Mouse (Mus musculus): ENCODE measurements around the gene Prr27. TPM values are rescaled to one million over a fixed set of nuclear protein-coding genes. Genes with fewer than 3 reads are reported as not detected.

Gene Prr27
- not detected in 2 replicates for polyA plus RNA-seq (2016; fragmentation: Nextera tagmentation; extraction: Ambion mirVana)

- 91% methylated on average over 1 of the region's 1 CpGs for WGBS
- no peaks in the 10 kb centered on the region for H3K27me3 ChIP-seq (ENCODE audit: low read depth, poor library complexity, severe bottlenecking)
- no peak within 1 kb of the TSS for H3K4me3 ChIP-seq
Observed at GRCm38 (mm10) chr5:87825386-87825785, at the start of gene Prr27. TSS of gene Prr27 (plus strand) at chr5:87825686.

GRCm38 (mm10) chr5:87782731-87783130 lies 42.8 kb upstream of the Prr27 start:
- H3K4me3 ChIP-seq, result no peak overlapping the region
- no peaks in the 10 kb centered on the region for H3K4me1 ChIP-seq
- H3K27me3 ChIP-seq (ENCODE audit: low read depth, poor library complexity, severe bottlenecking), result no peaks in the 10 kb centered on the region
- H3K36me3 ChIP-seq, result no peaks in the 10 kb centered on the region
- no peaks in the 10 kb centered on the region for H3K9me3 ChIP-seq (replicated peaks)
- no peak overlapping the region for H3K27ac ChIP-seq
- 70% methylated on average over 4 of the region's 4 CpGs for WGBS
- no peak for DNase-seq (ENCODE audit: low spot score)

More at GRCm38 (mm10) chr5:87825386-87825785, at the start of gene Prr27:
- Histone ChIP-seq H3K36me3 (no peaks in the 10 kb centered on the region), H3K27ac (no peak within 1 kb of the TSS), H3K4me1 (no peaks in the 10 kb centered on the region), H3K9me3 (replicated peaks) (no peaks in the 10 kb centered on the region)
- DNase-seq (ENCODE audit: low spot score), result no peak

DNA sequence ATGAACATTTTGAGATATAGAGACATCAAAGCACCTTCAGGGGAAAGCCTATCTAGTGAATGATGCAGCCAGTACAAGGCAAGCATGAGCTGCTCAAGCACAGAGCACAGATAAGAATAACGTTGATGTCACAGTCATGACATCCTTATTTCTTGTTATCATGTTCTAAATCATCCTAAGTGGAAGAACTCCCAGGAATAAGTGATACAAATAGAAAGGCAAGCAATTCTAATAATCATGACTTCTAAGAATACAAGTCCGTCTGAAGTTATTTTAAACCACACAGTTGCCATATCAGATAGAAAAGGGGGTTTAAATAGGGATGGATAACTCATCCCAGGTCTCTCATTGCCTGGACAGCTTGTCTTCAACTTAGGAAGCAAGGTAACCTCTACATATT lies 17.7 kb upstream of the Prr27 start, which contains the start of gene Csn1s2b:
TSS of gene Csn1s2b (plus strand) at position 301 of the 400 bp plus-strand sequence.
- no peak within 1 kb of the TSS for H3K27ac ChIP-seq
- no peak within 1 kb of the TSS for H3K4me3 ChIP-seq
- WGBS, result 80% methylated on average over 2 of the region's 2 CpGs

GRCm38 (mm10) chr5:87809253-87809652 lies 16.2 kb upstream of the Prr27 start:
- Histone ChIP-seq H3K27me3 (ENCODE audit: low read depth, poor library complexity, severe bottlenecking) (no peaks in the 10 kb centered on the region), H3K27ac (no peak overlapping the region), H3K36me3 (no peaks in the 10 kb centered on the region), H3K4me3 (no peak overlapping the region), H3K9me3 (replicated peaks) (no peaks in the 10 kb centered on the region), H3K4me1 (no peaks in the 10 kb centered on the region)
- 71% methylated on average over 2 of the region's 2 CpGs for WGBS
- no peak for DNase-seq (ENCODE audit: low spot score)

More for the DNA sequence above, 17.7 kb upstream of the Prr27 start, which contains the start of gene Csn1s2b:
- Histone ChIP-seq H3K9me3 (replicated peaks) (no peaks in the 10 kb centered on the region), H3K4me1 (no peaks in the 10 kb centered on the region), H3K27me3 (ENCODE audit: low read depth, poor library complexity, severe bottlenecking) (no peaks in the 10 kb centered on the region), H3K36me3 (no peaks in the 10 kb centered on the region)
- DNase-seq (ENCODE audit: low spot score), result no peak

GRCm38 (mm10) chr5:87855136-87855716 lies 29.7 kb downstream of the Prr27 start:
- Histone ChIP-seq H3K9me3 (replicated peaks) (no peaks in the 10 kb centered on the region), H3K27me3 (ENCODE audit: low read depth, poor library complexity, severe bottlenecking) (no peaks in the 10 kb centered on the region), H3K4me3 (no peak overlapping the region), H3K36me3 (no peaks in the 10 kb centered on the region), H3K4me1 (no peaks in the 10 kb centered on the region), H3K27ac (no peak overlapping the region)
- DNase-seq (ENCODE audit: low spot score), result no peak
- WGBS, result 90% methylated on average over 3 of the region's 3 CpGs

DNA sequence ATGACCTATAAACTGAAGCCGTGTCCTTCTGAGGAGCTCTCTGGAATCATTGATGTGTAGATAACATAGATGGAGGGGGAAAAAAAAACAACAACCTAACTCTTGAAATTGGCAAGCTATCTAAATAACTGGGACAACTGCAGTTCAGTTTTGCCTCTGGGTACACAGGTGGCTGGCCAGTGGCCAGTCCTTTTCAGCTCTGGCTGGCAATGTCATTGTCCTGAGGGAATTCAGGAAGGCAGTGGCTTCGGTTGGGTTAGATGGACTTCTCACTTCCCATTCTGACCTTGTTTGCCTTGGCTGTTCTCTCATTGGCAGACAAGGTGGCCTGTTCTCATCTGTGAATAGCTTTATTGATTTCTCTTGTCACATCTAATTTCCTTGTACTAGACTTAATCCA lies 44.6 kb downstream of the Prr27 start:
- Histone ChIP-seq H3K9me3 (replicated peaks) (no peaks in the 10 kb centered on the region), H3K36me3 (no peaks in the 10 kb centered on the region), H3K4me3 (no peak overlapping the region), H3K27me3 (ENCODE audit: low read depth, poor library complexity, severe bottlenecking) (no peaks in the 10 kb centered on the region), H3K27ac (no peak overlapping the region), H3K4me1 (no peaks in the 10 kb centered on the region)
- WGBS, result 76% methylated on average over 2 of the region's 2 CpGs
- no peak for DNase-seq (ENCODE audit: low spot score)

DNA sequence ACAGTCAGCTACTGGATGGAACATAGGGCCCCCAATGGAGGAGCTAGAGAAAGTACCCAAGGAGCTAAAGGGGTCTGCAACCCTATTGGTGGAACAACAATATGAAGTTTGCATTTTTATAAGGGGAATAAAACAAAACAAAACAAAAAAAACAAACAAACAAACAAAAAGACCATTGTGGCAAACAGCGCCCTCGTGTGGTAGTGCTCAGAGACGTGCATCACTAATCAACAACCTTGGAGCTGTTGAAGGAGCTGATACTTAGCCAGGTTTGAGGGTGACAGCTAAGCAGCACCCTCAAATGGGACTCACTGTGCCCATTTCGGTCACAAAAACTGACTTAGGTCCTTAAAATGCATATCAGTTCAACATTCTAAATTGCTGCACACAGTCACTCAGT lies 45.9 kb downstream of the Prr27 start:
- Histone ChIP-seq H3K36me3 (no peaks in the 10 kb centered on the region), H3K4me1 (no peaks in the 10 kb centered on the region), H3K27ac (no peak overlapping the region), H3K27me3 (ENCODE audit: low read depth, poor library complexity, severe bottlenecking) (no peaks in the 10 kb centered on the region), H3K4me3 (no peak overlapping the region), H3K9me3 (replicated peaks) (no peaks in the 10 kb centered on the region)
- peak; percentile 33 for DNase-seq (ENCODE audit: low spot score)
- 26% methylated on average over 4 of the region's 4 CpGs for WGBS

DNA sequence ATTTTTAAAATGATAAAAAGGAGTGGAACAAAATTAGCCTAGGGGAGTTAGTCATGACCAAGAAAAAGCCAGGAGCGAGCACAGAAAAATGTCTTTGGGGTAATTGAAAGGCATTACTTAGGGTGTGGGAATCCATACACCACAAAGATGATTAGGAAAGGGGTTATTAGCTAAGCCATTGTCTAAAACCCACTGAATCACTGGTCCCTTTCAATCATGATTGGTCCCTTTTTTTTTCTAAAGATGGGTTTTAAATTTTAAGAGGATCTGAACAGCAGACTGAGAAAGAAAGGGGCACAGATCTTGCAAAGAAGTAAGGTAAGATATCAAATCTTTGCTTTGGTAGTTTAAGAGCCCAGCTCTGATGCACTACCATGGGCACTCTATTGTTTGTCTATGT lies 59.2 kb downstream of the Prr27 start, which contains the start of gene Odam:
TSS of gene Odam (plus strand) at position 301 of the 400 bp plus-strand sequence.
- no peak within 1 kb of the TSS for H3K27ac ChIP-seq
- no peaks in the 10 kb centered on the region for H3K9me3 ChIP-seq (replicated peaks)
- WGBS, result 88% methylated on average over 1 of the region's 1 CpGs
- H3K4me1 ChIP-seq, result no peaks in the 10 kb centered on the region
- no peak within 1 kb of the TSS for H3K4me3 ChIP-seq
- DNase-seq (ENCODE audit: low spot score), result no peak
- H3K36me3 ChIP-seq, result no peaks in the 10 kb centered on the region
- no peaks in the 10 kb centered on the region for H3K27me3 ChIP-seq (ENCODE audit: low read depth, poor library complexity, severe bottlenecking)

Other genes with a start within 250 kb of the Prr27 start
- not detected in 2 replicates for gene Sult1e1, start 234.1 kb upstream of the Prr27 start, polyA plus RNA-seq (2016; fragmentation: Nextera tagmentation; extraction: Ambion mirVana)
- not detected in 2 replicates for gene Csn1s1, start 159.5 kb upstream of the Prr27 start, polyA plus RNA-seq (2016; fragmentation: Nextera tagmentation; extraction: Ambion mirVana)
- not detected in 2 replicates for gene Csn2, start 126.1 kb upstream of the Prr27 start, polyA plus RNA-seq (2016; fragmentation: Nextera tagmentation; extraction: Ambion mirVana)
- gene Csn1s2a, start 51.1 kb upstream of the Prr27 start, polyA plus RNA-seq (2016; fragmentation: Nextera tagmentation; extraction: Ambion mirVana), result not detected in 2 replicates
- not detected in 2 replicates for gene Csn1s2b, start 17.6 kb upstream of the Prr27 start, polyA plus RNA-seq (2016; fragmentation: Nextera tagmentation; extraction: Ambion mirVana)
- not detected in 2 replicates for gene Odam, start 59.3 kb downstream of the Prr27 start, polyA plus RNA-seq (2016; fragmentation: Nextera tagmentation; extraction: Ambion mirVana)
- 0.15 and 0.40 TPM in 2 replicates for gene Csn3, start 99.9 kb downstream of the Prr27 start, polyA plus RNA-seq (2016; fragmentation: Nextera tagmentation; extraction: Ambion mirVana)
- not detected in 2 replicates for gene 2310003L06Rik, start 143.8 kb downstream of the Prr27 start, polyA plus RNA-seq (2016; fragmentation: Nextera tagmentation; extraction: Ambion mirVana)
- gene Gm28434, start 143.8 kb downstream of the Prr27 start, polyA plus RNA-seq (2016; fragmentation: Nextera tagmentation; extraction: Ambion mirVana), result not detected in 2 replicates
- not detected in 2 replicates for gene Cabs1, start 153.8 kb downstream of the Prr27 start, polyA plus RNA-seq (2016; fragmentation: Nextera tagmentation; extraction: Ambion mirVana)
- not detected in 2 replicates for gene Smr3a, start 176.9 kb downstream of the Prr27 start, polyA plus RNA-seq (2016; fragmentation: Nextera tagmentation; extraction: Ambion mirVana)